7 mouse cellular contexts compared by ENCODE assay signal in genomic region chr16:18406293-18406692, GRCm38 (mm10). TPM values are rescaled to one million over a fixed set of nuclear protein-coding genes. Genes with fewer than 3 reads are reported as not detected.
DNase-seq lines count a peak whose midpoint lies in the region; ATAC-seq and TF ChIP-seq lines count a peak whose summit lies in the region.

No protein-coding gene starts in this region.

- no peak overlapping the region for H3K4me3 ChIP-seq in thymus, adult 2 months (ENCODE audit: control insufficient read depth, insufficient read depth, low read length)
- H3K4me3 ChIP-seq in intestine, embryonic 16.5 days (ENCODE audit: low read length) = no peak overlapping the region
- H3K4me3 ChIP-seq in liver, embryonic 16.5 days (ENCODE audit: low read depth, low read length) = no peak overlapping the region
- no peak overlapping the region for H3K4me3 ChIP-seq in neural tube, embryonic 13.5 days

- H3K36me3 ChIP-seq in thymus, adult 2 months (ENCODE audit: control insufficient read depth, insufficient read depth, low read length) = no peaks in the 10 kb centered on the region; the same call in 1 of the 2 replicates
- H3K36me3 ChIP-seq in intestine, embryonic 16.5 days (ENCODE audit: control insufficient read depth, insufficient read depth, low read length) = peaks cover 13% of the 10 kb centered on the region
- H3K36me3 ChIP-seq in liver, embryonic 16.5 days (ENCODE audit: control insufficient read depth, insufficient read depth) = peaks cover 27% of the 10 kb centered on the region
- peaks cover 87% of the 10 kb centered on the region for H3K36me3 ChIP-seq in neural tube, embryonic 13.5 days

- no peak overlapping the region for H3K4me2 ChIP-seq in intestine, embryonic 16.5 days (ENCODE audit: low read depth, low read length)
- H3K4me2 ChIP-seq in liver, embryonic 16.5 days (ENCODE audit: low read depth, low read length) = no peak overlapping the region
- H3K4me2 ChIP-seq in neural tube, embryonic 13.5 days = no peak overlapping the region

- peak; percentile 61 for DNase-seq in thymus, adult 2 months
- DNase-seq in thymus, adult 18-20 months = no peak
- peak; percentile 83 for DNase-seq in adrenal gland, postnatal 14 days
- DNase-seq in frontal cortex, postnatal 36 days (ENCODE audit: low spot score in 2 of 2) = peak; percentile 56 to 59

- TF ChIP-seq CTCF in thymus, adult 2 months (IDR thresholded peaks at IDR 0.05; ENCODE audit: borderline replicate concordance, control insufficient read depth, extremely low read depth, insufficient read depth, low read length, poor library complexity) = peak; percentile 69; the same call in 1 of the 2 replicates

- no peaks in the 10 kb centered on the region for H3K9me3 ChIP-seq in intestine, embryonic 16.5 days (ENCODE audit: control insufficient read depth, low read length)
- no peaks in the 10 kb centered on the region for H3K9me3 ChIP-seq in liver, embryonic 16.5 days (replicated peaks; ENCODE audit: control insufficient read depth, low read length)
- no peaks in the 10 kb centered on the region for H3K9me3 ChIP-seq in neural tube, embryonic 13.5 days

- ATAC-seq in intestine, embryonic 16.5 days = peak; percentile 59
- peak; percentile 64 for ATAC-seq in liver, embryonic 16.5 days (ENCODE audit: low read depth)
- ATAC-seq in neural tube, embryonic 13.5 days (ENCODE audit: low read depth) = peak; percentile 36; the same call in 1 of the 2 replicates

- no peak for TF ChIP-seq POLR2A in thymus, adult 2 months (IDR thresholded peaks at IDR 0.05; ENCODE audit: control insufficient read depth, extremely low read depth, insufficient read depth, low read length, poor library complexity)

- no peaks in the 10 kb centered on the region for H3K27me3 ChIP-seq in thymus, adult 2 months (ENCODE audit: control insufficient read depth, insufficient read depth, low read length)
- no peaks in the 10 kb centered on the region for H3K27me3 ChIP-seq in intestine, embryonic 16.5 days (replicated peaks; ENCODE audit: control insufficient read depth, insufficient read depth, low read length)
- no peaks in the 10 kb centered on the region for H3K27me3 ChIP-seq in liver, embryonic 16.5 days (ENCODE audit: control insufficient read depth, insufficient read depth, low read depth, low read length)
- H3K27me3 ChIP-seq in neural tube, embryonic 13.5 days = no peaks in the 10 kb centered on the region

- peaks cover 14% of the 10 kb centered on the region for H3K4me1 ChIP-seq in thymus, adult 2 months (replicated peaks; ENCODE audit: control insufficient read depth, insufficient read depth, low read length)
- H3K4me1 ChIP-seq in intestine, embryonic 16.5 days (ENCODE audit: control insufficient read depth, insufficient read depth, low read length) = peaks cover 3% of the 10 kb centered on the region; the same call in 1 of the 2 replicates
- H3K4me1 ChIP-seq in liver, embryonic 16.5 days (ENCODE audit: control insufficient read depth, low read depth, low read length) = peaks cover 12% of the 10 kb centered on the region
- peaks cover 42% of the 10 kb centered on the region for H3K4me1 ChIP-seq in neural tube, embryonic 13.5 days (replicated peaks)

- no peak overlapping the region for H3K9ac ChIP-seq in intestine, embryonic 16.5 days (ENCODE audit: low read depth, low read length)
- no peak overlapping the region for H3K9ac ChIP-seq in liver, embryonic 16.5 days (ENCODE audit: low read depth, low read length)
- H3K9ac ChIP-seq in neural tube, embryonic 13.5 days = no peak overlapping the region

- WGBS in thymus, adult 2 months = 29% methylated on average over 2 of the region's 2 CpGs
- WGBS in intestine, embryonic 16.5 days = 10% methylated on average over 2 of the region's 2 CpGs
- 12% methylated on average over 2 of the region's 2 CpGs for WGBS in liver, embryonic 16.5 days (ENCODE audit: insufficient replicate concordance)
- WGBS in neural tube, embryonic 13.5 days = 16% methylated on average over 2 of the region's 2 CpGs

- no peak overlapping the region for H3K27ac ChIP-seq in thymus, adult 2 months (ENCODE audit: control insufficient read depth, insufficient read depth, low read length)
- H3K27ac ChIP-seq in intestine, embryonic 16.5 days (ENCODE audit: low read length) = no peak overlapping the region
- no peak overlapping the region for H3K27ac ChIP-seq in liver, embryonic 16.5 days (ENCODE audit: low read length)
- H3K27ac ChIP-seq in neural tube, embryonic 13.5 days (replicated peaks) = no peak overlapping the region; the same call in none of the 2 replicates

RNA-seq across cellular contexts. Expression of gene Txnrd2, which starts 19.9 kb away (rescaled TPM):
- polyA plus RNA-seq in thymus, adult 2 months (2012; rRNA removed) = 10.6 and 10.7 TPM in 2 replicates
- 66.4 and 66.5 TPM in 2 replicates for total RNA-seq in adrenal gland, postnatal 14 days (2021)
- polyA plus RNA-seq in intestine, embryonic 16.5 days (2015; fragmentation: Nextera tagmentation; extraction: Ambion mirVana) = 28.4 and 29.8 TPM in 2 replicates
- 98.3 and 106 TPM in 2 replicates for polyA plus RNA-seq in liver, embryonic 16.5 days (2015; fragmentation: Nextera tagmentation; extraction: Ambion mirVana)
- polyA plus RNA-seq in neural tube, embryonic 13.5 days (2015; fragmentation: Nextera tagmentation; extraction: Ambion mirVana) = 20.3 and 22.8 TPM in 2 replicates

RNA-seq across cellular contexts. Expression of gene Comt, which starts 20.4 kb away (rescaled TPM):
- 104 and 108 TPM in 2 replicates for polyA plus RNA-seq in thymus, adult 2 months (2012; rRNA removed)
- 117 and 147 TPM in 2 replicates for total RNA-seq in adrenal gland, postnatal 14 days (2021)
- 109 and 110 TPM in 2 replicates for polyA plus RNA-seq in intestine, embryonic 16.5 days (2015; fragmentation: Nextera tagmentation; extraction: Ambion mirVana)
- 85.1 and 86.9 TPM in 2 replicates for polyA plus RNA-seq in liver, embryonic 16.5 days (2015; fragmentation: Nextera tagmentation; extraction: Ambion mirVana)
- 86.4 and 93.2 TPM in 2 replicates for polyA plus RNA-seq in neural tube, embryonic 13.5 days (2015; fragmentation: Nextera tagmentation; extraction: Ambion mirVana)

RNA-seq across cellular contexts. Expression of gene Arvcf, which starts 58.3 kb away (rescaled TPM):
- 52.3 and 56.0 TPM in 2 replicates for polyA plus RNA-seq in thymus, adult 2 months (2012; rRNA removed)
- total RNA-seq in adrenal gland, postnatal 14 days (2021) = 30.0 and 30.2 TPM in 2 replicates
- polyA plus RNA-seq in intestine, embryonic 16.5 days (2015; fragmentation: Nextera tagmentation; extraction: Ambion mirVana) = 18.4 and 21.7 TPM in 2 replicates
- polyA plus RNA-seq in liver, embryonic 16.5 days (2015; fragmentation: Nextera tagmentation; extraction: Ambion mirVana) = 8.3 and 8.6 TPM in 2 replicates
- polyA plus RNA-seq in neural tube, embryonic 13.5 days (2015; fragmentation: Nextera tagmentation; extraction: Ambion mirVana) = 85.2 and 93.6 TPM in 2 replicates

RNA-seq across cellular contexts. Expression of gene Tango2, which starts 58.4 kb away (rescaled TPM):
- polyA plus RNA-seq in thymus, adult 2 months (2012; rRNA removed) = 53.7 and 67.3 TPM in 2 replicates
- total RNA-seq in adrenal gland, postnatal 14 days (2021) = 30.2 and 30.5 TPM in 2 replicates
- 62.4 and 69.8 TPM in 2 replicates for polyA plus RNA-seq in intestine, embryonic 16.5 days (2015; fragmentation: Nextera tagmentation; extraction: Ambion mirVana)
- polyA plus RNA-seq in liver, embryonic 16.5 days (2015; fragmentation: Nextera tagmentation; extraction: Ambion mirVana) = 52.1 and 54.7 TPM in 2 replicates
- 74.0 and 79.5 TPM in 2 replicates for polyA plus RNA-seq in neural tube, embryonic 13.5 days (2015; fragmentation: Nextera tagmentation; extraction: Ambion mirVana)

Comparison
In these comparisons a context has a peak if more than half of its experiments do, and no peak if none do; other contexts are left out.
1. DNase-seq: peak in thymus, adult 2 months (single experiment), adrenal gland, postnatal 14 days (single experiment) and frontal cortex, postnatal 36 days (2 of 2); none in thymus, adult 18-20 months (0 of 2).
2. Peak in every context shown above with its lines, with median percentiles within 50 percentile points of each other: ATAC-seq.